Mouse (Mus musculus) midbrain, embryonic 10.5 days (tissue): Measurements from ENCODE around the gene Bend7. TPM values are rescaled to one million over a fixed set of nuclear protein-coding genes. Genes with fewer than 3 reads are reported as not detected.

ENCODE experiments used
- DNase-seq: peaks from one replicate; pipeline ENCODE4 v3.0.0-alpha.2; 2017; ENCODE audit warnings: low spot score
- H3K27ac ChIP-seq: fragments of 300-500 bp; sonication (generic); replicated peaks from 2 replicates; pipeline ENCODE4 v1.5.1; 2016; ENCODE audit warnings: mild to moderate bottlenecking
- H3K27me3 ChIP-seq: fragments of 300-500 bp; sonication (generic); 2 replicates; pipeline ENCODE4 v1.6.1; 2016; ENCODE audit warnings: low read depth, mild to moderate bottlenecking; ENCODE audit not compliant: poor library complexity, severe bottlenecking
- H3K36me3 ChIP-seq: fragments of 300-500 bp; sonication (generic); 2 replicates; pipeline ENCODE4 v1.6.1; 2016; ENCODE audit warnings: mild to moderate bottlenecking, moderate library complexity
- H3K4me1 ChIP-seq: fragments of 300-500 bp; sonication (generic); 2 replicates; pipeline ENCODE4 v1.6.1; 2016
- H3K4me3 ChIP-seq: fragments of 300-500 bp; sonication (generic); 2 replicates; pipeline ENCODE4 v1.5.1; 2016; ENCODE audit warnings: mild to moderate bottlenecking, moderate library complexity
- H3K9me3 ChIP-seq: fragments of 300-500 bp; sonication (generic); replicated peaks from 2 replicates; pipeline ENCODE4 v1.6.1; 2016; ENCODE audit warnings: mild to moderate bottlenecking
- WGBS: fragments of 180-500 bp; shearing (Covaris S2); methylation state at CpG from one replicate; pipeline ENCODE4 v1.1.7; 2016; 5-methylcytosine and 5-hydroxymethylcytosine counted together
- polyA plus RNA-seq: library from polyadenylated mRNA; unstranded; fragments of >200 nt; fragmentation: Nextera tagmentation; extraction: Ambion mirVana; gene quantifications from 2 replicates; pipeline ENCODE4 v1.2.1, GENCODE M21; 2016

The Bend7 gene
- polyA plus RNA-seq, 1 experiment from 2014 or later: 3.9 TPM

DNA sequence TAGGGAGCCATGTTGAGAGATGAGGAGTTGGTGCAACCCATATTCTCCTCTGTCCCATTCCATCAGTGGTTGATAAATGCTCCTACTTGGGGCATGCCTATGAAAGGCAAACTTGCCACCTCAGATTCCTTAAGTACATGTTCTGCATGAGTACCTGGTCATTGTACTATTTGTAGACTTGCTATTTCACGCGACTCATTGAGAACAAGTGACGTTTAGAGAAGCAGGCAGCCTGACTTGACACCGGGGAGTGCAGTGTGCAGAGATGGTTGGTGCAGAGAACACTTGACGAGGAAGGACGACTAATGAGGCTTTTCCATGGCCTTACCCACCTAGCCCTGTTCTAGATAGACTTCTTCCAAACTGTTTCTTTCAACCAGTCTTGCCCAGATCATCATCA lies 34.3 kb downstream of the Bend7 start:
- no peak overlapping the region for H3K4me3 ChIP-seq
- WGBS: 87% methylated on average over 6 of the region's 6 CpGs
- peaks cover 12% of the 10 kb centered on the region for H3K36me3 ChIP-seq
- no peaks in the 10 kb centered on the region for H3K27me3 ChIP-seq
- H3K4me1 ChIP-seq: peaks cover 10% of the 10 kb centered on the region; the same call in 1 of the 2 replicates
- DNase-seq: no peak
- no peaks in the 10 kb centered on the region for H3K9me3 ChIP-seq
- no peak overlapping the region for H3K27ac ChIP-seq

DNA sequence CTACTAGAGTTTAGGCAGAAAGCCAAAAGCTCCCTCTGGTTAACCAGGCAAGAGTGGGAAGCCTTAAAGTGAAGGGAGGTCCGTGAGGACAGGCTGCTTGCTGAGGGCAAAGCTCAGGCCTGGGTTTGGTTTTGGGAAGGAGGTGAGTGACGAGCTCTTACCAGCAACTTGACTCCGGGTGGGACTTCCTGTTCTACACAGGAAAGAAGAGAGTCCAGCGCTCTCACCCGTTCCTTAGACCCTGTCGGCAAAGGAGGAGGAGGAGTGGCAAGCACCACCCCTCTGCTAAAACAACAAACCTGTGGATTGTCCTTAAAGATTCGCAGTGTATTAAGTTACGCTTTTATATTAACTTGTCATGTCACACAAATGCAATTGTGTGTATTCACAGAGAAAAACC lies 38.1 kb downstream of the Bend7 start:
- H3K27ac ChIP-seq: no peak overlapping the region
- H3K9me3 ChIP-seq: no peaks in the 10 kb centered on the region
- no peak overlapping the region for H3K4me3 ChIP-seq
- WGBS: 85% methylated on average over 8 of the region's 8 CpGs
- no peak for DNase-seq
- peaks cover 15% of the 10 kb centered on the region for H3K36me3 ChIP-seq
- no peaks in the 10 kb centered on the region for H3K27me3 ChIP-seq
- H3K4me1 ChIP-seq: no peaks in the 10 kb centered on the region

DNA sequence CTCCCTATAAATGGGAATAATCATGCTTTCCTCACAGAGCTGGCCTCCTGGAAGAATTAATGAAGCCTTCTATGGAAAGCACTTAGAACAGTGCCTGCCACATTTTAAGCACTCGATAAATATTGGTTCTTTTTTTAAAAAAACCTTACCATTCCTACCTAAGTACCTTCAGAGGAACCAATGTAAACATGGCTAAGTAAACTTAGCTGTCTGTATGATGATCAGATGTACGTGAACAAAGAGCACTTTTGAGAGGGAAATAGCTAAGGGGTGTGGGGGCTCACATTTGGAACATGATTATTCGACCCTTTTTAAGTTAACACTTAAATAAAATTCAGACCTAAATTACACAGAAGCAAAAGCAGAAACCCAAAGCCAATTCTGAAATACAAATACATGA lies 39.6 kb downstream of the Bend7 start:
- no peaks in the 10 kb centered on the region for H3K27me3 ChIP-seq
- H3K4me3 ChIP-seq: no peak overlapping the region
- no peak for DNase-seq
- no peaks in the 10 kb centered on the region for H3K4me1 ChIP-seq
- H3K9me3 ChIP-seq: no peaks in the 10 kb centered on the region
- H3K36me3 ChIP-seq: peaks cover 15% of the 10 kb centered on the region
- no peak overlapping the region for H3K27ac ChIP-seq
- WGBS: 84% methylated on average over 3 of the region's 3 CpGs

DNA sequence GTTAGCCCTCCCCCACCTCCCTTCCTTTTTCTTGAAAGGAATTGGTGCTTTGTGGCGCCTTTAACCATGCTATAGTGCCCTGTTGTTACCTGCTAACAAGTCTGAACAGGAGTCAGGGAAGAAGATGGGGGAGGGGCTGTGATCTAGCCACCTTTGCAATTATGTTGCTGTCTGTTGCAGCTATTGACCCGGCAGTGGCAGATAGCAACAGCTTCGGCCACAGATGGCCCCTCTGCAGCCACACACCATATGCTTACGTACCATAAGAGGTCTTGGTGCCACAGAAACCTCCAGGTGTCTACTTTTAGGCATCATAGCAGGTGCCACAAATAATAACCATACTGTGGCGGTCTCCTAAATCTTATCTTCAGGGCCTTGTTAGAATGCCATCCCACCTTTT lies 43.1 kb downstream of the Bend7 start:
- WGBS: 76% methylated on average over 5 of the region's 5 CpGs

DNA sequence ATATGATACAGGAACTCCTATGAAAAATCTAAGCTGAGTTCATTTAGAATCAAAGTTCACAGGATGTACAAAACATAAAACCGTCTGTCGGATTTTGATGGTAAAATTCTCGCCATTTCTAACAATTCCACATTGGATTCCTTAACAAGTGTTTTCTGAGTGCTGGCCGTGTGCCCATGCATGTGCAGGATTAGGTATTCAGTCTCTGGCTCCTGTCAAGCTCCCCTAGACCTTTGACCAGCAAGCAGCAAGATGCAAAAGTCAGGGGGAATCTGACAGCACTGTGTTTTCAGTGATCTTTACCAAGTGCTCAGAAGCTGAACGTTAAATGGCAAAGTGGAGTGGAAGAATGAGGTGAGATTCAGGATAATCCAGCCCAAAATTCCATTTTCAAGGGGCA lies 44.3 kb downstream of the Bend7 start:
- H3K36me3 ChIP-seq: 0 out of 2 replicates have a peak, but pooled peaks cover 8% of the 10 kb centered on the region
- no peaks in the 10 kb centered on the region for H3K9me3 ChIP-seq
- no peak overlapping the region for H3K4me3 ChIP-seq
- peaks cover 5% of the 10 kb centered on the region; the same call in 1 of the 2 replicates for H3K4me1 ChIP-seq
- 84% methylated on average over 5 of the region's 5 CpGs for WGBS
- no peak overlapping the region for H3K27ac ChIP-seq
- no peaks in the 10 kb centered on the region for H3K27me3 ChIP-seq
- DNase-seq: no peak

More for the DNA sequence above, 43.1 kb downstream of the Bend7 start:
- H3K36me3 ChIP-seq: 0 out of 2 replicates have a peak, but pooled peaks cover 10% of the 10 kb centered on the region
- no peak overlapping the region for H3K27ac ChIP-seq
- no peak overlapping the region for H3K4me3 ChIP-seq
- H3K4me1 ChIP-seq: peaks cover 5% of the 10 kb centered on the region; the same call in 1 of the 2 replicates
- H3K9me3 ChIP-seq: no peaks in the 10 kb centered on the region
- no peaks in the 10 kb centered on the region for H3K27me3 ChIP-seq
- DNase-seq: no peak

DNA sequence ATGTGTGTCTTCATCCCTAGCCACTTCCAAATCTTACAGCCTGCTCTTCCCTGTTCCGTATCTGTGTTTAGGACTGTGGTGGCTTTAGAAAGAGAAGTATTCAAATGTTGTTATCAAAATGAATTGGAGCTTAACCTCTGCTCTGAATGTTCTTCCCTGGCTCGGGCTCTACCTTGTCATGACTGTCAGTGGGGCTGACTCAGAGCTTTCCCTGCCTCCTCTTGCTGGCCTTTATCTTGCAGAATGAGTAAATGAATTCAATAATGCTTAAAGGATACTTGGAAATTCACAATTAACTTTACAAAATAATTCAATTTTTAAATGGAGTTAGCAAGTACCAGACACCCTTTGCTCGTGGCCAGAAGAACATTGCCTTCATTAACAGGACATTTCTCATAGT lies 46.4 kb downstream of the Bend7 start:
- Histone ChIP-seq H3K4me1 (peaks cover 5% of the 10 kb centered on the region; the same call in 1 of the 2 replicates), H3K36me3 (0 out of 2 replicates have a peak, but pooled peaks cover 5% of the 10 kb centered on the region), H3K9me3 (no peaks in the 10 kb centered on the region), H3K27ac (no peak overlapping the region), H3K27me3 (no peaks in the 10 kb centered on the region), H3K4me3 (no peak overlapping the region)
- DNase-seq: no peak
- 94% methylated on average over 3 of the region's 3 CpGs for WGBS

DNA sequence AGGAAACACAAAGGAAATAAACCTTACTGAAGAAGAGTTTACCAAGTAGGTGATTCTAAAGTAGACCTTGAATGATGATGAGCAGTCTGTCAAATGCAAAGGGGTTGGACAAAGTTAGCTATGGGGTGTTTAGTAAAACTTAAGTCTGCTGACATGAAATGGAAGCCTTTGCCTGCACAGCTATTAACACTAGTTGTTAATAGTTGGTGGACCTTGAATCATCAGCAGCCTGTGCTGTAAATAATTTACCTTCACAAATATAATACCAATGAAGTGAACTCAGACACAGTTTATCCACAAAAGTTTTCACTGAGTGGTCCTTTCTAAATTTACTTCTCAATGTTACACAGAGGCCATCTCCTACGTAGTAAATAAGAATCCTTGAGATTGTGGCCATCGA lies 52.7 kb downstream of the Bend7 start:
- no peaks in the 10 kb centered on the region for H3K9me3 ChIP-seq
- H3K4me1 ChIP-seq: peaks cover 3% of the 10 kb centered on the region; the same call in 1 of the 2 replicates
- no peaks in the 10 kb centered on the region for H3K36me3 ChIP-seq
- DNase-seq: no peak
- WGBS: 92% methylated on average over 2 of the region's 2 CpGs
- no peak overlapping the region for H3K4me3 ChIP-seq
- H3K27me3 ChIP-seq: no peaks in the 10 kb centered on the region
- no peak overlapping the region for H3K27ac ChIP-seq

DNA sequence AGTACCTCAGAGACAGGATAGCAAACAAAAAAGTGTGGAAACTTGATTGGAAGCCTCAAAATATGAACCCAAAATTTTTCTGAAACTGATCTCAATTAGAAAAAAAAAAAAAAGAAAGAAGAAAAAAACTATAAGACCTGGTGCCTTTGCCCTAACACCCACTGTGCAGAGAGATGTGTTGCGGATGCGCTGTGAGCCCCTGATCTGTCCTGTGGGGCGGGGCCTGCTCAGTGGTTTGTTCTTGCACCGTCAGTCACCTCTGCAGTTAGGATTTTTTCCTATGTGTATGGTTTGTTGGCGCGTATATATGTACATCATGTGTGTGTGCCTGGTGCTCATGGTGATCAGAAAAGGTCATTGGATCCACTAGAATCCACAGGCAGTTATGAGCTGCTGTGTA lies 56.3 kb downstream of the Bend7 start:
- Histone ChIP-seq H3K36me3 (no peaks in the 10 kb centered on the region), H3K4me1 (no peaks in the 10 kb centered on the region), H3K9me3 (no peaks in the 10 kb centered on the region), H3K27ac (no peak overlapping the region), H3K27me3 (no peaks in the 10 kb centered on the region), H3K4me3 (no peak overlapping the region)
- WGBS: 95% methylated on average over 6 of the region's 6 CpGs
- DNase-seq: no peak

DNA sequence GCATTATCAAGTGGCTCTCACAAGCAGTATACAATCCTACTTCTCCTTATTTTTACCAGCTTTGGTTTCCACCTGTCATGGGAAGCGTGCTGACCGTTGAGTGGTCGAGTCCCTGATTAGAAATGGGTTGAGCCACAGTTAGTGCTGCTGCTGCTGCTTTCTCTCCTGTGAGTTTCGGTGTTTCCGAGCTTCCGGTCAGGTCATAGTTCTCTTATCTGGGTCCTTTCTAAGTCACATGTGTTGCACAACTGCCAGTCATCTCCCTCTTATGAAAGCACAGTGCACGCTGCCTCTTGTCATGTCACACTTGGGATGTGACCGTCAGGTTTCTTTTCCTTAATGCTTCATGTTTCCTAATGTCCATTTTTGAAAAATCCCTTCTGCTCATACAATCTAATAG lies 59.7 kb downstream of the Bend7 start:
- H3K4me3 ChIP-seq: no peak overlapping the region
- H3K9me3 ChIP-seq: no peaks in the 10 kb centered on the region
- H3K27me3 ChIP-seq: peaks cover 30% of the 10 kb centered on the region
- no peak for DNase-seq
- no peaks in the 10 kb centered on the region for H3K36me3 ChIP-seq
- 96% methylated on average over 8 of the region's 8 CpGs for WGBS
- peaks cover 6% of the 10 kb centered on the region for H3K4me1 ChIP-seq
- no peak overlapping the region for H3K27ac ChIP-seq

DNA sequence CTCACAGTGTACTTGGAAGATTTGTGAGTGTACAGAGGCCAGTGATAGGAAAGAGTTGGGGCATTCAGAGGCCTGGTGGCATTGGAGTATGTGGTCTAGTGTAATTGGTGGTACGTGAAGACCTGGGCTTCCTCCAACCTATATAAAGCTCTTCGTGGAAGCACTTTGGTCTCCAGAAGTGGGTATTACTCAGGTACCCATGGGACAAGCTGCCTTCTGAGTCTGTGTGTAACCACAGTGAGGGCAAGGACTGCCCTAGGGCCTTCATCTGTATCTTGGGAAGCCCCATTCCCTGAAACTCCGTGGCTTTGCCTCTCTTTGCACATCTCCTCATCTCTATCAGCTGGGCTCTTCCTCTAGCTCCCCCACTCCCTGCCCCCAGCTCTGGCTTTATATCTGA lies 64.0 kb downstream of the Bend7 start:
- H3K9me3 ChIP-seq: no peaks in the 10 kb centered on the region
- DNase-seq: no peak
- 81% methylated on average over 3 of the region's 3 CpGs for WGBS
- peaks cover 55% of the 10 kb centered on the region for H3K27me3 ChIP-seq
- H3K4me3 ChIP-seq: no peak overlapping the region
- 0 out of 2 replicates have a peak overlapping the region, but pooled peaks have one; percentile 17 for H3K27ac ChIP-seq
- no peaks in the 10 kb centered on the region for H3K36me3 ChIP-seq
- H3K4me1 ChIP-seq: peaks cover 31% of the 10 kb centered on the region

DNA sequence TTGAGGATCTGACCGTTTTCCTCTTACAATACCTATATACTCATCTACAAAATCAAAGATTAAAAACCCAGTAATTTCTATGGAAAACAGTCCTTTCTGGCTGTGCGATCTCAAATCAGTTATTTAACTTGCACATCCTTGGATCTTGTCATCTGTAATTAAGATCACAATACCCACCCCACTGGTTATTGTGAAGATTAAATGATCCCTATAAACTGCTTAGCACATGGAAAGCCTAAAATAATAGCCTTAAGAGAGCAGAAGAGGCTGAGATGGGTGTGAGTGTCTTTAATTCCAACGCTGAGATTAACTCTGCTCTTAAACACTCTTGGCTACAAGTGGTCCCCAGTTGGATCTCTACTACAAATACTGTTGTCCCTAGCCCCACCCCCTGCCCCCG lies 64.8 kb downstream of the Bend7 start:
- Histone ChIP-seq H3K4me3 (no peak overlapping the region), H3K27ac (no peak overlapping the region), H3K4me1 (peaks cover 39% of the 10 kb centered on the region), H3K36me3 (no peaks in the 10 kb centered on the region), H3K9me3 (no peaks in the 10 kb centered on the region), H3K27me3 (peaks cover 55% of the 10 kb centered on the region)
- WGBS: 43% methylated on average over 4 of the region's 4 CpGs
- DNase-seq: no peak

DNA sequence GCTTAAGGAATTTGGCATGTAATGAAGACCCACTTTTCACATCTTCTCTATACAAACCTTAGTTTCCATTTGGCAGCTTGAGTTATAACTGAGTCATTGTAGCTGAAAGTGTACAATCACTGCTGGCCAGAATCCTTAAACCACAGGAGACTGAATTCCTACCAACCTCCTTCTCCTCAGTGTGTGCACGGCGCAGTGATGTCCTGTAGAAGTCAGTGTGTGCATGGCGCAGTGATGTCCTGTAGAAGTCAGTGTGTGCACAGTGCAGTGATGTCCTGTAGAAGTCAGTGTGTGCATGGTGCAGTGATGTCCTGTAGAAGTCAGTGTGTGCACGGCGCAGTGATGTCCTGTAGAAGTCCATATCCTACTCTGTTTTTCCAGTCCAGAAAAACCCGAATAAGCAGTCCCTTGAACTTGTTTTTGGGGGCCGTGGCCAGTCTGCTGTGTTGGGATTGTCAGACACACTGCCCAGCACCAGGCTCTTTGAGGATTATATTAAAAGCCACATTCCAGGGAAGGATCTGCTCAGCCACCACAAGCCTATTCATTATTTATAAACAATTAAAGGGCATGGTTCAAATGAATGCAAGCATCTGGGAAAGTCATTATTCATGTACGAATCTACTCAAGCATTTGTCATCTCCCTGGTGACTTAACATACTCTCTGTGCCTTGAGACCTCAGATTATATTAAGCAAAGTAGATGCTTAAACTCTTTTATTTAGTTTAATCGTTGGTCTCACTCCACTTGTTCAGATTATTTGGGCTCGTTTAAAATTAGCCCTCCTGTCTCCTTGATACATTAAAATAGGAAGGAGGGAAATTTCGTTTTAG lies 65.4 kb downstream of the Bend7 start:
- H3K27ac ChIP-seq: no peak overlapping the region
- 70% methylated on average over 11 of the region's 11 CpGs for WGBS

DNA sequence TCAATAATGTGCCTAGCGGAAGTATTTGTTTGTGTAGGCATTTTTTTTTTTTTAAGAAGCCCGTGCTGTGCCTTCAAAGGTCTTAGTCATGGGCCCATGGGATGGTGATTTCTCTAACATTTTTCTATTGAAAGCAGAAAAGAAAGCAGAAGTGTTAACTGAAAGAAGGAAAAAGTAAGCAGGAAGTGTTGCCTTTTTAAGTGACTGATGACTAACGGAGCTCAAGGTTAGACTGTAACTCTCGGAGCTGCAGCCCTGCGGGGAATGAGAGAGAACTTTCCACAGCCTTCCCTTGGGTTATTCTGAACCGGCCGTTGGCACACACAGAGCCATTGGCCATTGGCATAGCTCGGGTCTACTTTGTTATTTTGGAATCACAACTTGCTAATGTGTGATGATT lies 66.4 kb downstream of the Bend7 start:
- H3K4me3 ChIP-seq: no peak overlapping the region
- H3K9me3 ChIP-seq: no peaks in the 10 kb centered on the region
- 80% methylated on average over 8 of the region's 8 CpGs for WGBS
- no peak overlapping the region for H3K27ac ChIP-seq
- peaks cover 50% of the 10 kb centered on the region for H3K4me1 ChIP-seq
- H3K36me3 ChIP-seq: no peaks in the 10 kb centered on the region
- DNase-seq: no peak
- peaks cover 69% of the 10 kb centered on the region for H3K27me3 ChIP-seq

More for the DNA sequence above, 65.4 kb downstream of the Bend7 start:
- H3K36me3 ChIP-seq: no peaks in the 10 kb centered on the region
- peaks cover 59% of the 10 kb centered on the region for H3K27me3 ChIP-seq
- H3K4me3 ChIP-seq: no peak overlapping the region
- no peak for DNase-seq
- H3K4me1 ChIP-seq: peaks cover 45% of the 10 kb centered on the region
- H3K9me3 ChIP-seq: no peaks in the 10 kb centered on the region
